In genomic region chr6:71270301-71271056, GRCm38 (mm10) we compare ENCODE assay signal across 9 mouse cellular contexts. TPM values are rescaled to one million over a fixed set of nuclear protein-coding genes. Genes with fewer than 3 reads are reported as not detected.
DNase-seq lines count a peak whose midpoint lies in the region; ATAC-seq and TF ChIP-seq lines count a peak whose summit lies in the region.
"Had no signal": no experiment of that assay in that cellular context is flagged by ENCODE, and none has a peak within 500 bp of the region (broad histone marks: within the 10 kb centered on the region; RNA-seq: fewer than 3 reads in every experiment).

No protein-coding gene starts in this region.

- peak; percentile 75 for ATAC-seq in G1E (ENCODE audit: extremely low read depth, insufficient number of reproducible peaks, low FRiP score, poor library complexity, severe bottlenecking)

- peaks cover 6% of the 10 kb centered on the region for H3K36me3 ChIP-seq in G1E (replicated peaks)

- H3K4me1 ChIP-seq in G1E (ENCODE audit: insufficient read depth, low read depth, low read length), result peaks cover 39% of the 10 kb centered on the region
- peaks cover 14% of the 10 kb centered on the region for H3K4me1 ChIP-seq in bone marrow macrophage, adult 2 months (ENCODE audit: control insufficient read depth, insufficient read depth, low read length)
- peaks cover 3% of the 10 kb centered on the region for H3K4me1 ChIP-seq in embryonic fibroblast, embryonic 13.5 days (ENCODE audit: control insufficient read depth, insufficient read depth, low read length)

- TF ChIP-seq CTCF in G1E (IDR thresholded peaks at IDR 0.05; ENCODE audit: low read depth, low read length), result no peak
- no peak for TF ChIP-seq CTCF in bone marrow macrophage, adult 2 months (IDR thresholded peaks at IDR 0.05; ENCODE audit: low read depth, low read length)
- no peak for TF ChIP-seq CTCF in embryonic fibroblast, embryonic 13.5 days (IDR thresholded peaks at IDR 0.05; ENCODE audit: borderline replicate concordance, insufficient read depth, low read length)

- no peaks in the 10 kb centered on the region for H3K9me3 ChIP-seq in G1E (replicated peaks)

- intact Hi-C loops in gastrocnemius, postnatal 36 days (cut with DNase I), result loop anchor here (10.0 kb wide), 1 partner anchor 154 kb away; no protein-coding TSS in a partner anchor

- H3K27me3 ChIP-seq in G1E (ENCODE audit: insufficient read depth, low read length), result no peaks in the 10 kb centered on the region

- peak overlapping the region; percentile 95 for H3K4me3 ChIP-seq in G1E (ENCODE audit: low read depth, low read length)
- peak overlapping the region; percentile 67 for H3K4me3 ChIP-seq in bone marrow macrophage, adult 2 months (ENCODE audit: insufficient read depth, low read length)
- peak overlapping the region; percentile 54 for H3K4me3 ChIP-seq in embryonic fibroblast, embryonic 13.5 days (ENCODE audit: insufficient read depth, low read length)

- H3K27ac ChIP-seq in bone marrow macrophage, adult 2 months (ENCODE audit: insufficient read depth, low read depth, low read length), result peak overlapping the region; percentile 93
- peak overlapping the region; percentile 83 for H3K27ac ChIP-seq in embryonic fibroblast, embryonic 13.5 days (ENCODE audit: insufficient read depth, low read length)

- peak; percentile 63 for DNase-seq in G1E (ENCODE audit: low spot score)
- peak; percentile 59 for DNase-seq in heart, postnatal 4 days
- DNase-seq in layer of hippocampus, adult 9-10 months (ENCODE audit: low spot score), result peak; percentile 4
- peak; percentile 32 for DNase-seq in lung, postnatal 25 days (ENCODE audit: low spot score)
- DNase-seq in right cerebral cortex, postnatal 10 days (ENCODE audit: low spot score in 2 of 2), result peak; percentile 45 to 47
- no peak for DNase-seq in gastrocnemius, postnatal 36 days

- TF ChIP-seq POLR2A in bone marrow macrophage, adult 2 months (IDR thresholded peaks at IDR 0.05; ENCODE audit: borderline replicate concordance, low read depth, low read length), result no peak
- peak; percentile 64 for TF ChIP-seq POLR2A in embryonic fibroblast, embryonic 13.5 days (IDR thresholded peaks at IDR 0.05; ENCODE audit: low read depth, low read length)

RNA-seq across cellular contexts. Expression of gene Krcc1, which starts 1.0 kb away (rescaled TPM):
- total RNA-seq in G1E (2014; fragmentation: Nextera tagmentation) (85.5 and 90.2 TPM in 2 replicates), G1E (2017) (113 and 123 TPM in 2 replicates)
- 50.1 and 64.3 TPM in 2 replicates for polyA plus RNA-seq in G1E (2012)
- 112 and 123 TPM in 2 replicates for polyA plus RNA-seq in bone marrow macrophage, adult 2 months (2012; ENCODE audit: insufficient read depth, insufficient read length, missing spikeins)
- polyA plus RNA-seq in embryonic fibroblast, embryonic 13.5 days (2011; ENCODE audit: insufficient read length, low read depth, missing spikeins), result 85.8 and 87.1 TPM in 2 replicates
- 10 to 100 TPM; 55.9 to 61.1 TPM for total RNA-seq in heart, postnatal 4 days (2021)
- total RNA-seq in gastrocnemius, postnatal 36 days (2021), result 10 to 100 TPM; 22.9 to 24.8 TPM

RNA-seq across cellular contexts. Expression of gene Smyd1, which starts 51.6 kb away (rescaled TPM):
- total RNA-seq in G1E (2014; fragmentation: Nextera tagmentation) (not detected in 2 replicates), G1E (2017) (0.16 and 0.64 TPM in 2 replicates)
- not detected in 2 replicates for polyA plus RNA-seq in G1E (2012)
- not detected in 2 replicates for polyA plus RNA-seq in bone marrow macrophage, adult 2 months (2012; ENCODE audit: insufficient read depth, insufficient read length, missing spikeins)
- polyA plus RNA-seq in embryonic fibroblast, embryonic 13.5 days (2011; ENCODE audit: insufficient read length, low read depth, missing spikeins), result 0.38 TPM in 1 of 2 replicates, not detected in the other
- total RNA-seq in heart, postnatal 4 days (2021), result 100 to 1,000 TPM; 351 to 365 TPM
- 100 to 1,000 TPM; 336 to 365 TPM for total RNA-seq in gastrocnemius, postnatal 36 days (2021)

RNA-seq across cellular contexts. Expression of gene Cd8b1, which starts 52.1 kb away (rescaled TPM):
- total RNA-seq in G1E (2014; fragmentation: Nextera tagmentation) (not detected in 2 replicates), G1E (2017) (0.11 and 0.23 TPM in 2 replicates)
- not detected in 2 replicates for polyA plus RNA-seq in G1E (2012)
- not detected in 2 replicates for polyA plus RNA-seq in bone marrow macrophage, adult 2 months (2012; ENCODE audit: insufficient read depth, insufficient read length, missing spikeins)
- polyA plus RNA-seq in embryonic fibroblast, embryonic 13.5 days (2011; ENCODE audit: insufficient read length, low read depth, missing spikeins), result not detected in 2 replicates
- under 1 TPM; 0.23 to 0.31 TPM for total RNA-seq in heart, postnatal 4 days (2021)
- total RNA-seq in gastrocnemius, postnatal 36 days (2021), result 1 to 10 TPM in 1 of 2 experiments, not detected in 1; 2.3 TPM
- total RNA-seq: left cerebral cortex, postnatal 25 days had no signal

Comparison
In these comparisons a context has a peak if more than half of its experiments do, and no peak if none do; other contexts are left out.
1. DNase-seq: peak in G1E (single experiment), heart, postnatal 4 days (single experiment), layer of hippocampus, adult 9-10 months (single experiment), lung, postnatal 25 days (single experiment) and right cerebral cortex, postnatal 10 days (2 of 2); none in gastrocnemius, postnatal 36 days (0 of 2).
2. RNA of gene Smyd1, which starts 51.6 kb away (total RNA-seq): 336 to 365 TPM in gastrocnemius, postnatal 36 days and 351 to 365 TPM in heart, postnatal 4 days; 0.16 to 0.64 TPM in G1E; every median in the first group is over 100 times any median in the second.
3. Peak in every context shown above with its lines, with median percentiles within 50 percentile points of each other: H3K4me3 ChIP-seq.